Mouse (Mus musculus) hindbrain, embryonic 16.5 days (tissue): ENCODE measurements around the gene Eif2s3y. TPM values are rescaled to one million over a fixed set of nuclear protein-coding genes. Genes with fewer than 3 reads are reported as not detected.
A peak's percentile ranks its signal among the peaks of the same experiment; 100 is the strongest.

Experiments
- ATAC-seq: fragments of 200-750 bp; cut with Nextera tagmentation; 2 replicates; pipeline ENCODE4 v1.8.0; 2017; ENCODE audit warnings: moderate TSS enrichment, moderate library complexity
- H3K27ac ChIP-seq: fragments of 300-500 bp; sonication (generic); 2 replicates; pipeline ENCODE4 v1.5.1; 2014; ENCODE audit warnings: low read depth, mild to moderate bottlenecking, control low read depth, low read length, moderate library complexity
- H3K27me3 ChIP-seq: fragments of 300-500 bp; sonication (generic); replicated peaks from 2 replicates; pipeline ENCODE4 v1.6.1; 2014; ENCODE audit warnings: low read length; ENCODE audit not compliant: control insufficient read depth, insufficient read depth
- H3K36me3 ChIP-seq: fragments of 300-500 bp; sonication (generic); 2 replicates; pipeline ENCODE4 v1.6.1; 2014; ENCODE audit warnings: mild to moderate bottlenecking, low read length, moderate library complexity, mixed read lengths; ENCODE audit not compliant: control insufficient read depth, insufficient read depth
- H3K4me1 ChIP-seq: fragments of 300-500 bp; sonication (generic); 2 replicates; pipeline ENCODE4 v1.6.1; 2014; ENCODE audit warnings: low read depth, low read length; ENCODE audit not compliant: control insufficient read depth, insufficient read depth
- H3K4me2 ChIP-seq: fragments of 300-500 bp; sonication (generic); 2 replicates; pipeline ENCODE4 v1.6.1; 2014; ENCODE audit warnings: mild to moderate bottlenecking, low read length, control low read depth, moderate library complexity
- H3K4me3 ChIP-seq: fragments of 300-500 bp; sonication (generic); 2 replicates; pipeline ENCODE4 v1.5.1; 2014; ENCODE audit warnings: mild to moderate bottlenecking, low read length, control low read depth, moderate library complexity
- H3K9ac ChIP-seq: fragments of 300-500 bp; sonication (generic); 2 replicates; pipeline ENCODE4 v1.6.1; 2014; ENCODE audit warnings: low read depth, mild to moderate bottlenecking, control low read depth, low read length, moderate library complexity
- H3K9me3 ChIP-seq: fragments of 300-500 bp; sonication (generic); 2 replicates; pipeline ENCODE4 v1.6.1; 2014; ENCODE audit warnings: mild to moderate bottlenecking, low read length, moderate library complexity; ENCODE audit not compliant: control insufficient read depth
- WGBS: fragments of 180-500 bp; shearing (Covaris S2); extraction: QIAGEN DNeasy Blood & Tissue Kit; methylation state at CpG from one replicate; pipeline ENCODE4 v1.1.7; 2014; 5-methylcytosine and 5-hydroxymethylcytosine counted together
- microRNA-seq: library from miRNA; unstranded; fragments of <30 nt; microRNA quantifications from one replicate; pipeline ENCODE4, GENCODE M21; 2017
- polyA plus RNA-seq: library from polyadenylated mRNA; unstranded; fragments of >200 nt; fragmentation: Nextera tagmentation; extraction: Ambion mirVana; gene quantifications from 2 replicates; pipeline ENCODE4 v1.2.1, GENCODE M21; 2015

The Eif2s3y gene
- polyA plus RNA-seq: 26.0 and 38.0 TPM in 2 replicates

DNA sequence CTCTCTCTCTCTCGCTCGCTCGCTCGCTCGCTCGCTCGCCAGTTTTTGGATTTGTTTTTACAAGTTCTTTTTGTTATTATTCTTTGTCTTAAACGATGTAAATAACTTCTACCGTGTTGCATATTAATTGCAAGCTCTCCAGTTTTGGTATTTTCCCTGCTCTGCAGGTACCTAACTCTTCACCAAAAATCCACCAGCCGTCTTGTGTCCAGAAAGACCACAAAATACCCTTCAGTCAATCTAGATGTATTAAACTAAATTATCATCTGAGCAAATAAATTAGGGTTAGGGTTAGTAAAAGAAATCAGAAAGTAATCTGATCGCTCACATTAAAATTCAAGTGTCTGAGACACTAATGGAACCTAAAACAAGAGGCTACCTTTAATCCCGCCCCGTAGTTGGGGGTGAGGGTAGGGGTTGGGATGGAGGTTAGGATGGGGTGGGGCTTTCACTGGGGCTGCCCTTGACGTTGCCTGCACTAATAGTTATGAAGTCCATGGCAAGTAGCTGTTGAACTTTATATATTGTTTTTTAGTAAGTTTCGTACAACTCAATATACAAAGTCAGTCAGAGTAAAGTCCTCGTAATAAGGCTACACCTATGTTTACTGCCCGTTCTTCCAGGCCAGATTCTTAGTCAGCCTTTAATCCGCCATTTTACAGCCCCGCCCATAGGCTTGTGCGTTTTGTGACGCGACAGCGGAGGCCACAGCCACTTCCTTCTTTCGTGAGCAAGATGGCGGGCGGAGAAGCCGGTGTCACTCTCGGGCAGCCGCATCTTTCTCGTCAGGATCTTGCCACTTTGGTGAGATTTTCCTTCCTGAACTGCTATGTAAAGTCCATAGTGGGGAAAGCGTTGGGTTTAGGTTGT lies at the start of gene Eif2s3y:
Eif2s3y (plus strand) TSS at position 662 of the 870 bp plus-strand sequence.
- Histone ChIP-seq H3K27ac (no peak within 1 kb of the TSS), H3K9me3 (no peaks in the 10 kb centered on the region), H3K4me1 (no peaks in the 10 kb centered on the region), H3K36me3 (no peaks in the 10 kb centered on the region), H3K27me3 (no peaks in the 10 kb centered on the region), H3K4me2 (peak within 1 kb of the TSS; percentile 31), H3K9ac (peak within 1 kb of the TSS; percentile 35; the same call in 1 of the 2 replicates), H3K4me3 (peak within 1 kb of the TSS; percentile 37)
- WGBS: 39% methylated on average over 29 of the region's 31 CpGs
- ATAC-seq: peak; percentile 90

Small RNA genes lying within 50 kb of the gene (microRNA-seq; reads per million reads assigned to microRNA genes)
- gene Gm47281: not detected

Other genes with a start within 250 kb of the Eif2s3y start
- gene Zfy1, start 213.1 kb upstream of the Eif2s3y start, polyA plus RNA-seq: not detected in 2 replicates
- gene Uba1y, start 191.9 kb upstream of the Eif2s3y start, polyA plus RNA-seq: 0.05 and 0.26 TPM in 2 replicates
- gene Kdm5d, start 112.8 kb upstream of the Eif2s3y start, polyA plus RNA-seq: 6.2 and 8.9 TPM in 2 replicates
- gene Uty, start 235.2 kb downstream of the Eif2s3y start, polyA plus RNA-seq: 5.3 and 8.7 TPM in 2 replicates